Mouse (Mus musculus) liver, adult (tissue): ENCODE measurements around the gene Slc13a5.

ENCODE experiments used
- GATA4 ChIP-seq: IDR thresholded peaks from 2 replicates; pipeline ENCODE4 v1.6.1; 2014; ENCODE audit warnings: mild to moderate bottlenecking, low read length; ENCODE audit not compliant: insufficient replicate concordance

Gene Slc13a5

DNA sequence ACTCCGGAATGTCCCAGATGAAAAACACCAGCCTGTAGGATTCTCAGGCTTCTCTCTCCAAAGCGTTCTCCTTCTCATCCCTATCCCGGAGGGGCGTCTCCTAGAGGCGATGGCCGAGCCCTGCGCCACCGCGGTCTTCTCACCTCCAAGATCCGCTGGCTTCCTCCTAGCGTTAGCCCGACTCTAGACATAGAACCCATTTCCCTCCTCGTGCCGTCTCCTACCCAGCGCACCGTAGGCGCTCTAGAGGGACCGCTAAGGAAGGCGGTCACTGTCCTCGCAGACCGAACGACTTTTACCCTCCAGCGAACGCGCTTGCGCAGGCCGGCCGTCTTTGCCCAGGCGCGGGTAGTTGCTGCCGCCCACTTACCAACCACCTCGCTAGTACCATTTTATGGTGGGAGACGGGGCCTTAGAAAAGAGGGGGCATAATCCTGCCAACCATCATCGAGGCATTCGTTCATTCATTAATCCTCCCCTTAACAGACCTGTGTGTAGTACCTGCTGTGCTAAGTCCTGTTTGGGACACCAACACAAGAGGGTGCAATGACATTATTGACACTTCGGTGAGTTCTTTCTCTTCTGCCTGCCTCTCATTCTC, at the start of gene Slc13a5:
Slc13a5 (minus strand) TSS at position 263 of the 601 bp plus-strand sequence.
- TF ChIP-seq GATA4: no peak

DNA sequence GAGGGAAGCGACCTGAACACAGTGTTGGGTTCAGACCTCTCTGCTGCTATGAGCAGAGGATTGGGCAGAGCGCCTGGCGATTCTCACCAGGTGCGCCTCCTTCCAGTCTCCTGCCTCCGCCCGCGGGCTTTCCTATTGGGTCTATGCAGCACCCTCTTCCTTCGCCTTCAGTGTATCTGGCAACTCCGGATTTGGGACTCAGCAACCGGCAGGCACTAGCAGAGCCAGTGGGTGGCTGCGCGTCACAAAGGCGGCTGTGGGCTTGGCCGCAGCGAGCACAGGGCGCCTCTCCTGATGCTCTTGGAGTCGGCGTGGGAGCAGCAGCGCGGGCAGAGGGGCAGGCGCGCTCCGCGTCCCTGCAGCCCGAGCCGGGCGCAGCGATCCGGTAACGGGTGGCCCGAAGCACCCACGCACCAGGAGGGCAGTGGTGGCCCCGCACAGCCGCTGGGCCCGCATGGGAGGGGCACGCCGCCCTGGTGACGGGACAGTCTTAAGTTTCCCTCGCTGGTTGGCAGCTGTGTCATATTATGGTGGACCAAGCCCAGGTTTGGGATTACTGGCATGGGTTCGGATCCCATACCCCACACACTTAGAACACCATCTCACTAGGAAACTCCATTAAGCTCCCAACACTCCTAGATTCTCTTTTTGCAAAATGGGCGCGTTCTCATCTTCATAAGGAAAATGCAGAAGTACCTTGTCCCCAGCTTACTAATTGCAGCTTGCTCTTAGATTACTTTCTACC, 47.3 kb upstream of the Slc13a5 start, which contains the start of gene Fbxo39:
Fbxo39 (plus strand) TSS at position 294 of the 745 bp plus-strand sequence.
- TF ChIP-seq GATA4: no peak

DNA sequence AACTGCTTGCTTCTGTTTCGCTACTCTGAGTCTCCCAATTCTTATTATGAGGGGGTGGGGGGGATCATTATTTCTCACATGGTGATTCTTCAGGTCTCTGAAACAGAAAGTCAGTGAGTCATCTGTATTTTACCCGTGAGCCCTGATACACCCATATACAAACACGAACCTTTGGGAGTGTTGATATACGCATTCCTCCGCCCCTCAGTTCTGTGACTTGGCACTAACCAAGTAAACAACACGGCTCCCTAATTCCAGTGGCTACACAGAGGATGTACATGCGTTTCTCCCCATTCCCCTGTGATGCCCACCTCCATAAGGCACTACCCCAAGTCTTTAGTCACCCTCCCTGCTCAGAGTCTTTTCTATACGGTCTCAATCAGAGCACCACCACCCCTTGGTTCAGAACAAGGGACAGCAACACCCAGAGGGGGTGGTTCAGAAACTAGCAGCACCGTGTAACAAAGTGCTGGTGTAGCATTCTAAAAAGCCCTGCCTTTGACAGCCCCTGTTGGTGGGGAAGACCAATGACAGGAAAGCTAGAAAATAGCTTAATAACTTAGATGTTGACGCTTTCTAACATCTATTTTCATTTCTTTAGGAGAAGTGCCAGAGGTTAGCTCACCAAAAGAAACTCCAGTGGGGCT, 44.5 kb upstream of the Slc13a5 start:
- no peak for TF ChIP-seq GATA4

DNA sequence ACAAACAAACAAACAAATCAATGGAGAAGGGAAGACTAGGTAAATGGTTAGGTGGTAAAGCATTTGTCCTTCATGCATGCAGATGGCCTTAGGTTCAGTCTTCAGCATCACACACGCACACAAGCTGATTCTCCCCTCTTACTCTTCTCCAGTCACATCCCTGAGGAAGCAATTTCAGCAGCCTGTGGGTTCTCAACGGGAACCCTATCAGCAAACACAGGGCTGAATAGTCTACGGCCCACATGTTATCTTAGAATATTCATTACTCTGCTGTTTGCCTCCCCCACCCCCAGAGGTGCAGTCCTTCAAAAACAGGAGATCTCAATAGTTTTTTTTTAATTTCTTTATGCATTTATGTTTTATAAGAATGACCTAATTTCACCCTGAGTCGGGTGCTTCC, 43.5 kb upstream of the Slc13a5 start:
- no peak for TF ChIP-seq GATA4

DNA sequence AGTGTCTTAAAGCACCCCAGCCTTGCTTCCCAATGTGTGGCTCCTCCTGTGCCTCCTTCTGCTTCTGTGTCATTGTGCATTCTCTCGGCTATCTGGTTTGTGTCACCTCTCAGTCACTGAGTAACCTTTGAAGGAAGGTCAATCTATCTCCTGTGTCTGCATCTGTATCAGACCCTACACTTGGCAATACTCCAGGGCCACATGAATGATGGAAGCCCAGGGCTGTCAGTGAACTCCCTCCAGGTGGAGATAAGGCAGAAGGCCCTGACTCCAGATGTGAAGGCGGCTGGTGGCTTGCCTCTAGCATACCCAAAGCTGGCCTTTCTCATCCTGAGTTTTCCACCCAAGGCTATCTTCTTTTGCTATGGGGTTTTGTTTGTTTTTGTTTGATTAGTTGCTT, 42.0 kb upstream of the Slc13a5 start:
- no peak for TF ChIP-seq GATA4

DNA sequence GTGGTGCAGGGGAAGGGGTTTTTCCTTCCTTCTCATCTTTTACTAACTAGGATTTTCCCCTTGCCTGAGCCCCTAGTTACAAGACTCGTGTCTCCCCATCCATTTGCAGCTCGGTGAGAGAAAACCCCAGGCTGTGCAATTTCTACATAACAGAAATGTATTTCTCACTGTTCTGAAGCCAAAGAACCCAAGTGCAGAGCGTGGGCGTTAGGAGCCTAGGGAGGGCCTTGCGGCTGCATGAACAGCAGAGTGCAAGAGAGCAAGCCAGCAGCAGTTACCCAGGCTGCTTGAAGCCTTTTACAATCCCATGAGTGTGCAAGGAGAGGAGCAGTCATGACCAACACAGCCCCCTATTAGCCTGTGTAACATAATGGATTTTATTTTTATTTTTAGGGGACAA, 40.4 kb upstream of the Slc13a5 start:
- TF ChIP-seq GATA4: no peak

DNA sequence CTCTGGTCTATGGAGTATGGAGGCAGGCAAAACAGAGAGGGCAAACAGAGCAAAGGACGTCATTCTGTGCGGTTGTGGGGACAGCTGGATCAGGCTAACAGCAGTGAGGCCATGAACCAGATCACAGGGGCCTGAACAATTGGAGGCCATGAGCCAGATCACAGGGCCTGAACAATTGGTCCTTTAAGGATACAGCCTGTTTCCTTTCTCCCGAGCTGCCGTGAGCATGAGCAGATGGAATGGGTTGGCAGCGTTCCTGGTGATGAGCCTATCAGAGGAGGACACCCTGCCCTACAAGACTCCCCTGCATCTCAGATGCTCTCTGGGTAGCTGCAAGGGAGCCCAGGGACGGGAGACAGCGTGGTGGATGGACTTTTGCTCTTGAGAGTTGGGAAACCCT, 35.2 kb upstream of the Slc13a5 start:
- TF ChIP-seq GATA4: no peak

DNA sequence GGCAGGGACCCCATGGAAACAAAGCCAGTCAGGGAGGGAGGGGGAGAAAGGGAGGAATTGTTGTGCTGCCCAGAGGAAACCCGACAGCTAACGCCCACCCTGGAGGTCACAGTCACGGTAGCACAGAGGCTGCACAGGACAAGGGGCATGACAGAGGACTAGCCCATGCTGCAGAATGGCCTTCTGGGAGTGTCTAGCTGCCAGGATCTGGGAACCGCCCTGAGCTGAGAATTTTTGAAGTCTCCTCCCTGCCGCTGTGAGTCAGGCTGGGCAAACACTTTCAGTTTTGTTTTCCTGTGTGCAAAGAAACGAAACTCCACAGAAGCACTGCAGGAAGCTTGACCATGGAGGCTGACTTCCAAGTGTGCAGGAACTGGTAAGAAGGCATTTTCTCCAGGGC, 34.3 kb upstream of the Slc13a5 start, which contains the start of gene Xaf1:
Xaf1 (plus strand) TSS at position 296 of the 400 bp plus-strand sequence.
- TF ChIP-seq GATA4: no peak

DNA sequence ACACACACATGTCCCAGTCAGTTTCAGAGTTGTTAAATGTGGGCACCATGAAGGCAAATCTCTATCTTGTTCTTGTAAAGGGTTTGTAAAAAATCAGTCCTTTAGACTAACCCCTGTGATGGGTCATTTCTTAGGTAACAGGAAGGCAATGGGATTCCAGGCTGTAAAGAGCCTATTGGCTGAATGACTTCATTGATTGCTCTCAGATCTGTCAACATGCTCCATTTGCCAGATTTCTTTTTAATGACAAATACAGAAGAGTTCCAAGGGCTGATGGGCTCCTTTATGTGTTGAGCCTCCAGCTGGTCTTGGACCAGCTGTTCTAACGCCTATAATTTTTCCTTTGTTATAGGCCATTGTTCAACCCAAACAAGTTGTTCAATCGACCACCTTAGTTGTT, 26.1 kb upstream of the Slc13a5 start:
- TF ChIP-seq GATA4: no peak

DNA sequence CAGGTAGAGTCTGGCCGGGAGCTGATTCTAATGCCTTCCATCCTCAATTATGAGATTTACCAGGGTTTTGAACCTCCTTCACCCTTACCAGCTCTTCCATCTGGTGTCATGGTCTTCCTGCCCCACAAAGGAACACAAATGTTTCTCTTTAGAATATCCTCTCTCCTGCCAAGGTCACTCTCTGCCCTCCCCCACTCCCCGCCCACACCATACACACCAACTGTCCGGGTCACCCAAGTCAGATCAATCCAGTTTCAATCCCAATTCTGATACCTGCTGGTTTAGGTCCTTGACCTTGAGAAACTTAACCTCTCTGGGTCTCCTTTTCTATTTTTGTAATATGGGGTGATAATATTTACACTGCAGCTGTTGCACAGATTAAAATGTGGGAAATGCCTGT, 20.5 kb upstream of the Slc13a5 start:
- TF ChIP-seq GATA4: no peak

DNA sequence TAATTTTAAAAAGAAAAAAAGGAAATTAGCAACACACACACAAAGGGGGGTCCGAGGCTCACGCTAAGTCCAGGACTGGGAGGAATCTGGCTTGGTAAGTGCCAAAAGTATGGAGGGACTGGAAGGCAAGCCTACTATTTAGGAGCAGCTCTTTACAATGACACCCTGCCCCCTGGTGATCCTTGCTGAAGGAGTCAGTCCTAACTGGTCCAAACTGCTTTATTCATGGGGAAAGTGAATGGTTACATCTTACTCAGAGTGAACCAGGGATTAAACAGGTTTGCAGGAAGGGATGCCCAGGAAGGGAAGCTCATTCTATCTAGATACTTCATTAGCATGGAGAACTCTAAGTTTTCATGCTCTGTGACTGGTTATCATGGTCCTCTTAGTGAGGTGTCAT, 20.1 kb upstream of the Slc13a5 start:
- no peak for TF ChIP-seq GATA4

DNA sequence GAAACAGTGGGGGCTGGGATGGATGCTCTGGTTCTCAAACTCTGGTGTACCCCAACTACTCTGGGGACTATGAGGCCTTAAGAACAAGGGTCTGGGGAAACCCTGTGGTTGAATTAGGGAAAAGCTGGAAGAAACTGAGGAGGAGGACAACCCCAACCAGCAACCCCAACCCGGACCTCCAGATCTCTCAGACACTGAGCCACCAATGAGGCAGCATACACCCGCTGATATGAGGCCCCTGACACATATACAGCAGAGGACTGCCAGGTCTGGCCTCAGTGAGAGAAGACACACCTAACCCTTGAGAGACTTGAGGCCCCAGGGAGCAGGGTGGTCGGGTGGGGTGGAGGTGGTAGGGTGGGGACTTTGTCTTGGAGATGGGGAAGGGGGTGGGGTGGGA, 19.6 kb upstream of the Slc13a5 start:
- TF ChIP-seq GATA4: no peak

DNA sequence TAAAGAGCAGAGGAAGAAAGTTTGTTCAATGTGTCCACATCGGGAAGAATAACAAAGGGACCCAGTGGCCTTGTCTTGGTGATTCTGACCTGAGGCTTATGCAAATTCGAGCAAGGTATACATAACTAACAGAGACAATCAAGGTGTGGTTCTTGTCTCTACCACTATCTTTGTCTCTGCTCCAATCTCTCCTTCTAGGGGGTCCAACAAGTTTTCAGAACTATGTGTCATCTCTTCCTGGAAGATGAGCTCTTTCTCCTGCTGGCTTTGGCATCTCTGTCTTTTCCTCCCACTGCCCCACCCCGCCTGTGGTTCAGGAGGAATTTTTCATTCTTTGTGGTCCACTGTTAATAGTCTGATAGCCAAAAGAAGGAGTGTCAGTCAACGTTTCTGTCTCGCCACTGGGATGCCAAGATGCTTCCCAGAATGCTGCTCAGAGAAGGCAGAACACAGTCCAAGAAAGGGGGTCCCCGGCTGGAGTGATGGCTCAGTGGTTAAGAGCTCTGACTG, 19.0 kb upstream of the Slc13a5 start:
- no peak for TF ChIP-seq GATA4

DNA sequence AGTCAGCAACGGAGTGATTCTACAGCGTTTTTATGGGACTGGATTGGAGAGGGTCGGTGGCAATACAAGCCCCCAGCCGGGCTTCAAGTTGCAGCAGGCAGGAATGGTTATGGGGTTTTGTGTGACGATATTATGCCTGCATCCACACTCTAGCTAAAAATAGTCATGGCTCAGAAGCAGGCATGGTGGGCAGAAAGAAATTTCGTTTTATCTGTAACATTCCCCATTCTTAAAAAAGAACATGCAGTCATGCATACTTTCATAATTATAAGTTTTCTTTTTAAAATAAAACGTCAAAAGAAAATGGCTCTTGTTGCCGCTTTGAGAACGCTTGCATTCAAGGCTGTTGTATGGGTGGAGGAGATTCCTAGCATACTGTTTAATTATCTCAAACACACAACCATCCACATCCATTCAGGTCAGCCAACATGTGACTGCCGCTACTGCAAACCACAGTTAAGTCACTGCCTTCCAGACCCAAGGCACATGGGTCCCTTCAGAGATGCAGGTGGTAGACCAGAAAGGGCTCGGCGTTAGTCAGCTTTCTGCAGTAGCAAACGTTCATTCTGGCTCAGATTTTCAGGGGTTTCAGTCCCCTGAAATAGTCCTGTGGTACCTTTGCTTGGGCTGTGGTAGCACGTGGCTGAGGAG, 17.6 kb upstream of the Slc13a5 start:
- no peak for TF ChIP-seq GATA4

DNA sequence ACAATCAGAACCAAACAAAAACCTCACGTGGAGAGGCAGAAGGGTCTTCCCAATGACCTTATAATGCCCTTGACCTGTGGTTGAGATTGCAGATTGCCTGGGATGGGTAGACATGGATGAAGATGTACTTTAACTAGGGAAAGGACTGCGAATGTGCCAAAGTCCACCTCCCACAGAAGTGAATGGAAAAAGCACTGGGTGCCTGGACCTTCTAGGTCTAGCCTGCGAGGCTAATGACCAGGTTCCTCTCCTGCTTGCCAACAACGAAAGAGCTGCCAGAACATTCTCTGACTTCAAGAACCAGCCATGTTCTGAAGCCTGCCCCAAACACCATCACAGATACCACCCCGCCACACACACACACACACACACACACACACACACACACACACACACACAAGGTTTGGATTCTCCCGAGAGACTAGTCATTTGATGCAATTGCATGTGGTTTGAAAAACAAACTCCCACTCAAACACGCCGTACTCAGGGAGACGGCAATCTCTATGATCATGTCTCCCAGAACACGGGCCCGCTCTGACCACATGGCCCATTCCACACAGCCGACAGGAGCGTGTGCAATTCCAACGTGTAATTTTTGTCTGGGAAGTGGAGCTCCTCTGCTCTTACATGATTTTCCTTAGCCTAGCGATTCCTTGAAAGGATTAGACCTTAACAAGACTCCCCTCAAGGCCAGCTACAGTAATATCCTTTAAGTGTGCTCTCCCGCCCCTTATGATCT, 16.6 kb upstream of the Slc13a5 start:
- no peak for TF ChIP-seq GATA4
